Mouse (Mus musculus) ovary, postnatal 36 days (tissue): ENCODE measurements at regions not wholly inside any gene's neighbourhood (a gene's known extent, or its start where the extent isn't known, plus 50 kb on each side); places are given as distances from the start of the nearest gene placed in this dataset.

Experiments used
- DNase-seq: peaks from one replicate; pipeline ENCODE4 v3.0.0; 2022; ENCODE audit warnings: low spot score, mixed read lengths

GRCm38 (mm10) chr12:106585626-106586025, 575.6 kb downstream of the Vrk1 start:
- DNase-seq: no peak

- DNase-seq: no peak
Observed at GRCm38 (mm10) chr12:106592686-106593085, 582.7 kb downstream of the Vrk1 start.

GRCm38 (mm10) chr12:106597636-106598035, 587.6 kb downstream of the Vrk1 start:
- DNase-seq: no peak

GRCm38 (mm10) chr12:106607240-106607639, 597.2 kb downstream of the Vrk1 start:
- DNase-seq: no peak

- no peak for DNase-seq
Observed at GRCm38 (mm10) chr12:106607655-106608337, 597.8 kb downstream of the Vrk1 start.

GRCm38 (mm10) chr12:106618684-106619083, 608.7 kb downstream of the Vrk1 start:
- no peak for DNase-seq

- no peak for DNase-seq
Observed at GRCm38 (mm10) chr12:106626786-106627185, 616.8 kb downstream of the Vrk1 start.

GRCm38 (mm10) chr12:106632566-106632965, 622.5 kb downstream of the Vrk1 start:
- DNase-seq: no peak

- peak; percentile 6 for DNase-seq
Observed at GRCm38 (mm10) chr12:106633096-106633495, 623.1 kb downstream of the Vrk1 start.

GRCm38 (mm10) chr12:106658317-106658716, 648.3 kb downstream of the Vrk1 start:
- DNase-seq: no peak

GRCm38 (mm10) chr12:106673232-106673766, 663.3 kb downstream of the Vrk1 start:
- no peak for DNase-seq

GRCm38 (mm10) chr12:106674741-106675140, 664.7 kb downstream of the Vrk1 start:
- DNase-seq: no peak

GRCm38 (mm10) chr12:106676136-106676535, 666.1 kb downstream of the Vrk1 start:
- no peak for DNase-seq

- DNase-seq: no peak
Observed at GRCm38 (mm10) chr12:106676566-106676965, 666.5 kb downstream of the Vrk1 start.

GRCm38 (mm10) chr12:106685986-106686385, 676.0 kb downstream of the Vrk1 start:
- DNase-seq: no peak

GRCm38 (mm10) chr12:106687751-106688150, 677.7 kb downstream of the Vrk1 start:
- DNase-seq: no peak

- DNase-seq: no peak
Observed at GRCm38 (mm10) chr12:106688156-106688740, 678.2 kb downstream of the Vrk1 start.

GRCm38 (mm10) chr12:106702958-106703357, 692.9 kb downstream of the Vrk1 start:
- no peak for DNase-seq

GRCm38 (mm10) chr12:106721271-106722009, 711.4 kb downstream of the Vrk1 start:
- DNase-seq: no peak

- DNase-seq: no peak
Observed at GRCm38 (mm10) chr12:106722010-106722362, 712.0 kb downstream of the Vrk1 start.

- DNase-seq: no peak
Observed at GRCm38 (mm10) chr12:106722761-106723160, 712.7 kb downstream of the Vrk1 start.

GRCm38 (mm10) chr12:106726920-106727319, 716.9 kb downstream of the Vrk1 start:
- DNase-seq: no peak

GRCm38 (mm10) chr12:106727486-106727885, 717.5 kb downstream of the Vrk1 start:
- DNase-seq: no peak
